Mouse (Mus musculus): Measurements from ENCODE around the gene Nt5c3b.

DNA sequence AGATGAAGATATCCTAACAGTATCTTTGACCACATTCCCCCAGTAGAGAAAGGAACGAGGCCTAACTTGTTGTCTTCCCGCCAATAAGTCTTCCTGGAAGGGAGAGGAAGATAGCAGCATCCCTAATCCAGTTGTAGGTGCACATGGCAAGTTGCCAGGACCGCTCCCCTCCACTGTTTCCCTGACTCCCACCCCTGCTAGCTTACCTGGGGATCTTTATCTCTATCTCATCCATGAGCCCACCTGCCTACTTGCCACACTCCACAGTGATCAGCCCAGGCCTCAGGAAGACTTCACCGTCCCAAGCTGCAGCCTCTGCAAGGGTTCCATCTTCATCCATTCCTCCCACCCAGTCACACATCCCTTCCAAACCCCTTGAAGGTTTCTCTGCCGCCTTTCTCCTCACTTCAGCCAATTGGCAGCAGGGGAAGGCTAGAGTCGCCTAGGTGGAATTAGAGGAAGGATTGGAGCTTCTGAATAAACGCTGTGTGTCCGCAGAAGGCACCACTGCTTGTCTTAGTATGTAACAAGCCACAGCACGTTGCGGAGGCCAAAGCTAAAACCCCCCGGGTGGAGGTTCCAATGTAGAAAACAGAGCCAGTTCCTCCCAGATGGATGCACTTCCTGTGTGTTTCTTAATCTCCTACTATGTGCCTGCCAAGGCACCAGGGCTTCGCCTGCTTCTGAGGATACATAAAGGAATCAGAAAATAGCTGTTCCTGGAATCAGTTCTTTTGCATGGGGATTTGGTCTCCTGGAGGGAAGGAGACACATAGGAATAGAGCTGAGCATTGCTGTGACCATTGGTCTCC is 41.7 kb downstream of the Nt5c3b start:
- TF ChIP-seq POLR2A (IDR thresholded peaks at IDR 0.05; ENCODE audit: low read depth, low read length) (no peak), TCF12 (IDR thresholded peaks at IDR 0.05; ENCODE audit: low read depth, low read length) (no peak), ZMIZ1 (IDR thresholded peaks at IDR 0.05; ENCODE audit: low read depth, low read length) (no peak), UBTF (IDR thresholded peaks at IDR 0.05; ENCODE audit: low read depth, low read length) (no peak), CHD1 (IDR thresholded peaks at IDR 0.05; ENCODE audit: low read depth, low read length) (no peak), EP300 (IDR thresholded peaks at IDR 0.05; ENCODE audit: low read length) (no peak), PAX5 (IDR thresholded peaks at IDR 0.05; ENCODE audit: low read length) (no peak), NRF1 (IDR thresholded peaks at IDR 0.05; ENCODE audit: low read depth, low read length) (no peak), HCFC1 (IDR thresholded peaks at IDR 0.05; ENCODE audit: low read depth, low read length) (no peak), USF1 (IDR thresholded peaks at IDR 0.05; ENCODE audit: low read depth, low read length) (no peak), ZNF384 (IDR thresholded peaks at IDR 0.05; ENCODE audit: low read depth, low read length) (no peak)
